Mouse (Mus musculus): ENCODE measurements around the gene Csrp1. TPM values are rescaled to one million over a fixed set of nuclear protein-coding genes. Genes with fewer than 3 reads are reported as not detected.

The Csrp1 gene
- polyA plus RNA-seq, 1 experiment from 2014 or later: 34.1 TPM

DNA sequence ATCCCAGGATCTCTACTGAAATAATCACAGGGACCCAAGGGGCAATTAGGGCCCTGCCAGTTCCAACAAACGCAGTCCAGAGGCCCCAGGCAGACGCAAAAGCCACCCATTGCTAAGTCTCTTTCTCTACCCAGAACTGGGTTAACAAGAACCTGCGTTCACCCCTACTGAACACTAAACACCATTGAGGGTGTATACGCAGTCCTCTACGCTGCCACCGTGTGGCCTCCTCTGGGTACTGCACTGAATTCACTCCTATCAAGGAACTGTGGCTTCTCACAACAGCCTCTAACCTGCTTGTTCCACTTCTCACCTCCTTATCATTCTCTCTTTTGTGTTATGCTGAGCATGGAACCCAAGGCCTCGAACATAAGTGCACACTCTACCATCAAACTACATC lies 19.3 kb upstream of the Csrp1 start:
- ATAC-seq (ENCODE audit: low FRiP score) (peak; percentile 63), DNase-seq (ENCODE audit: low spot score, missing footprints) (peak; percentile 99)
- H3K4me2 ChIP-seq: no peak overlapping the region
- H3K27ac ChIP-seq (ENCODE audit: low read depth, low read length): no peak overlapping the region
- H3K9me3 ChIP-seq (ENCODE audit: control insufficient read depth, low read length): no peaks in the 10 kb centered on the region
- H3K9ac ChIP-seq (ENCODE audit: low read length): no peak overlapping the region
- peaks cover 5% of the 10 kb centered on the region; the same call in 1 of the 2 replicates for H3K27me3 ChIP-seq (ENCODE audit: control insufficient read depth, insufficient read depth, low read length)
- H3K36me3 ChIP-seq (ENCODE audit: control insufficient read depth, insufficient read depth, low read length): no peaks in the 10 kb centered on the region
- 0% methylated on average over 7 of the region's 7 CpGs for WGBS
- peaks cover 6% of the 10 kb centered on the region for H3K4me1 ChIP-seq (ENCODE audit: control insufficient read depth, insufficient read depth, low read length)
- H3K4me3 ChIP-seq (ENCODE audit: low read depth, low read length): no peak overlapping the region

DNA sequence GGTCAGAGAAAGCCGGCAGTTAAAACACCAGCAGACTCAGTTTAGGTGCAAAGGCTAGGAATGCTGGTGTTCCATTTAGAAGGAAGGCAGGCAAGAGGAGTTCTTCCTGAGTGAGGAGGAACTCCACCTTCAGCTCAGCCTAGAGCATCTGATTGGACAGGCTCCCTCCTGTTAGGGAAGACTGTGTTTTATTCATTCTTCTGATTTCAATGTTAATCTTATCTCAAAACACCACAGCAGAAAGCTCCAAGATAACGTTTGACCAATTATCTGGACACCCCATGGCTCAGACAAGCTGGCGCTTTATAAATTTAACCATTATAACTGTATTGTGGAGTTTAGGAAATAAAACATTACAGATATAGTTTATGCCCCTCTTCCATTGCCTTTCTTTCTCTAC lies 18.5 kb upstream of the Csrp1 start:
- Histone ChIP-seq H3K27me3 (ENCODE audit: control insufficient read depth, insufficient read depth, low read length) (peaks cover 5% of the 10 kb centered on the region; the same call in 1 of the 2 replicates), H3K4me1 (ENCODE audit: control insufficient read depth, insufficient read depth, low read length) (peaks cover 6% of the 10 kb centered on the region), H3K4me3 (ENCODE audit: low read depth, low read length) (no peak overlapping the region), H3K36me3 (ENCODE audit: control insufficient read depth, insufficient read depth, low read length) (no peaks in the 10 kb centered on the region), H3K9me3 (ENCODE audit: control insufficient read depth, low read length) (no peaks in the 10 kb centered on the region), H3K4me2 (no peak overlapping the region), H3K27ac (ENCODE audit: low read depth, low read length) (no peak overlapping the region), H3K9ac (ENCODE audit: low read length) (no peak overlapping the region)
- 52% methylated on average over 3 of the region's 3 CpGs for WGBS
- DNase-seq (ENCODE audit: low spot score, missing footprints): no peak
- no peak for ATAC-seq (ENCODE audit: low FRiP score)

DNA sequence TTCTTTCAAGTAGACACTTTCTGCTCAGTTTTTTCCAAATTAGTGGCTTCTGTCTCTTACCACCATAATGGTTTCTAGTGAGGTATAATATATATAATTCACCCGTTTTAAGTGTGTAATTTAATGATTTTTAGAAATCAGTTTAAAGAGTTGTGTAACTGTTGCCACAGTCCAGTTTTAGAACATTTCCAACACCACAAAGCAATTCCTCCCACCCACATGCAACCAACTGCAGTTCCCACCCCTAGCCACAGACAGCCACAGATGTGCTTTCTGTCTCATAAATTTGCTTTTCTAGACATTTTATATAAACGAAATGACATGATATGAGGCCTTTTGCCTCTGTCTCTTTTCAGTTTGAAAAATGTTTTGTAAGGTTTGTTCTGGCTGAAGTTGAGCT lies 17.1 kb upstream of the Csrp1 start:
- H3K9me3 ChIP-seq (ENCODE audit: control insufficient read depth, low read length): no peaks in the 10 kb centered on the region
- 77% methylated on average over 2 of the region's 2 CpGs for WGBS
- no peak overlapping the region for H3K4me2 ChIP-seq
- H3K27me3 ChIP-seq (ENCODE audit: control insufficient read depth, insufficient read depth, low read length): peaks cover 5% of the 10 kb centered on the region; the same call in 1 of the 2 replicates
- H3K36me3 ChIP-seq (ENCODE audit: control insufficient read depth, insufficient read depth, low read length): no peaks in the 10 kb centered on the region
- no peak overlapping the region for H3K4me3 ChIP-seq (ENCODE audit: low read depth, low read length)
- DNase-seq (ENCODE audit: low spot score, missing footprints): no peak
- no peak overlapping the region for H3K9ac ChIP-seq (ENCODE audit: low read length)
- peaks cover 6% of the 10 kb centered on the region for H3K4me1 ChIP-seq (ENCODE audit: control insufficient read depth, insufficient read depth, low read length)
- no peak for ATAC-seq (ENCODE audit: low FRiP score)
- H3K27ac ChIP-seq (ENCODE audit: low read depth, low read length): no peak overlapping the region

DNA sequence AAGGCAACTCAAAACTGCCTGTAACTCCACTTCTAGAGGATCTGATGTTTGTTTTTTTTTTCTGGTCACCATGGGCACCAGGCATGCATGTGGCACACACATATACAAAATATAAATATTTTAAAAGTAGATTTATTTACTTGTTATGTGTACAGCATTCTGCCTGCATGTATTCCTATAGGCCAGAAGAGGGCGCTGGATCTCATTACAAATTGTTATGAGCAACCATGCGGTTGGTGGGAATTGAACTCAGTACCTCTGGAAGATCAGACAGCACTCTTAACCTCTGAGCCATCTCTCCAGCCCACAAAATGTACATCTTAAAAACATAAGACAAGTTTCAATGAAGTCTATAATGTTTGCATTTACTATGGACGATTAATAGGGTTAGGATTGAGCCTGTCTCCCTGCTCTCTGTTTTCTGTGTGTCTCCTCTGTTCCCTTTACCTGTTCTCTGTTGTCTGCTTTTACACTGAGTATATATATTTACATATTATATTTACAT lies 15.5 kb upstream of the Csrp1 start:
- WGBS: 55% methylated on average over 3 of the region's 3 CpGs
- H3K4me1 ChIP-seq (ENCODE audit: control insufficient read depth, insufficient read depth, low read length): no peaks in the 10 kb centered on the region
- no peak overlapping the region for H3K27ac ChIP-seq (ENCODE audit: low read depth, low read length)
- no peak overlapping the region for H3K9ac ChIP-seq (ENCODE audit: low read length)
- 0 out of 2 replicates have a peak, but pooled peaks cover 2% of the 10 kb centered on the region for H3K27me3 ChIP-seq (ENCODE audit: control insufficient read depth, insufficient read depth, low read length)
- no peak overlapping the region for H3K4me3 ChIP-seq (ENCODE audit: low read depth, low read length)
- ATAC-seq (ENCODE audit: low FRiP score): no peak
- H3K4me2 ChIP-seq: no peak overlapping the region
- DNase-seq (ENCODE audit: low spot score, missing footprints): no peak
- H3K9me3 ChIP-seq (ENCODE audit: control insufficient read depth, low read length): no peaks in the 10 kb centered on the region
- no peaks in the 10 kb centered on the region for H3K36me3 ChIP-seq (ENCODE audit: control insufficient read depth, insufficient read depth, low read length)

DNA sequence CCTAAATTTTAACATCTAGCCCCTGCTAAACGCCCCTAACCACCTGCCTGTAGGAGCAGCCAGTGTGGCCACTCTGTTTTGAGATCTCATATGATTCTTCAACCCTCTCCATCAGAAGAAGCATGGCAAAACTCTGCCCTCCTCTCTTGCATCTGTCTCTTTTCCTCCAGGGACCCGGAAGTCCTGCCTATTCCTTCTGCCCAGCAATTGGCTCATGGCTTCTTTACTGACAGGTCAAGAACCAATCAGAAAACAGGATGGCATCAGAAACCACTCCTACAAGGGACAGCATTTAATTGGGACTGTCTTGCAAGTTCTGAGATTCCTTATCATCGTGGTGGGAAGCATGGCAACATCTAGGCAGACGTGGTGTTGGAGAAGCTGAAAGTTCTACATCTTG lies 11.5 kb upstream of the Csrp1 start:
- no peak for ATAC-seq (ENCODE audit: low FRiP score)
- no peak overlapping the region for H3K4me3 ChIP-seq (ENCODE audit: low read depth, low read length)
- no peak overlapping the region for H3K4me2 ChIP-seq

DNA sequence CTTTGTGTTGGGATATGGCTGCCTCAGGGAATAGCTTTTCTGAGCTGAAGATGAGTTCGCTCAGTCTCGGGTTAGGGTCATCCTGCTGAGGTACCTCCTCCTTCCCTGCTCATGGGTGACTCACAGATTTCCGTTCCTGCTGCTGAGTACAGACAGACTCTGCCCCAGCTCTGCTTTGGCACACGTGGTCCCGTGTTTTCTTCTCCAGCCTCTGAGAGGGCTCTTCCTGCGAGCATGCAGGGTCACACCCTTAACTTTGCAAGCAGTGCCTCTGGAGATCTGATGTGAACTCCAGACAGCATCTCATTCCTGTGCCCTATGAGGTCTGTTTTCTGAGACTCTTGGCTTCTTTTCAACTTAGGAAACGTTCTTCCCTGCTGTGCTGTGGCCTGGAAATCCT lies 8.7 kb upstream of the Csrp1 start:
- no peak overlapping the region for H3K4me3 ChIP-seq (ENCODE audit: low read depth, low read length)
- no peaks in the 10 kb centered on the region for H3K36me3 ChIP-seq (ENCODE audit: control insufficient read depth, insufficient read depth, low read length)
- H3K27me3 ChIP-seq (ENCODE audit: control insufficient read depth, insufficient read depth, low read length): no peaks in the 10 kb centered on the region
- H3K9me3 ChIP-seq (ENCODE audit: control insufficient read depth, low read length): no peaks in the 10 kb centered on the region
- H3K4me1 ChIP-seq (ENCODE audit: control insufficient read depth, insufficient read depth, low read length): no peaks in the 10 kb centered on the region
- H3K27ac ChIP-seq (ENCODE audit: low read depth, low read length): no peak overlapping the region
- DNase-seq (ENCODE audit: low spot score, missing footprints) (no peak), ATAC-seq (ENCODE audit: low FRiP score) (no peak)
- no peak overlapping the region for H3K4me2 ChIP-seq
- H3K9ac ChIP-seq (ENCODE audit: low read length): no peak overlapping the region
- WGBS: 66% methylated on average over 7 of the region's 7 CpGs

More for the DNA sequence above, 11.5 kb upstream of the Csrp1 start:
- no peaks in the 10 kb centered on the region for H3K9me3 ChIP-seq (ENCODE audit: control insufficient read depth, low read length)
- no peaks in the 10 kb centered on the region for H3K36me3 ChIP-seq (ENCODE audit: control insufficient read depth, insufficient read depth, low read length)
- no peaks in the 10 kb centered on the region for H3K4me1 ChIP-seq (ENCODE audit: control insufficient read depth, insufficient read depth, low read length)
- DNase-seq (ENCODE audit: low spot score, missing footprints): no peak
- H3K27me3 ChIP-seq (ENCODE audit: control insufficient read depth, insufficient read depth, low read length): no peaks in the 10 kb centered on the region
- H3K27ac ChIP-seq (ENCODE audit: low read depth, low read length): no peak overlapping the region
- H3K9ac ChIP-seq (ENCODE audit: low read length): no peak overlapping the region
- 52% methylated on average over 4 of the region's 4 CpGs for WGBS

DNA sequence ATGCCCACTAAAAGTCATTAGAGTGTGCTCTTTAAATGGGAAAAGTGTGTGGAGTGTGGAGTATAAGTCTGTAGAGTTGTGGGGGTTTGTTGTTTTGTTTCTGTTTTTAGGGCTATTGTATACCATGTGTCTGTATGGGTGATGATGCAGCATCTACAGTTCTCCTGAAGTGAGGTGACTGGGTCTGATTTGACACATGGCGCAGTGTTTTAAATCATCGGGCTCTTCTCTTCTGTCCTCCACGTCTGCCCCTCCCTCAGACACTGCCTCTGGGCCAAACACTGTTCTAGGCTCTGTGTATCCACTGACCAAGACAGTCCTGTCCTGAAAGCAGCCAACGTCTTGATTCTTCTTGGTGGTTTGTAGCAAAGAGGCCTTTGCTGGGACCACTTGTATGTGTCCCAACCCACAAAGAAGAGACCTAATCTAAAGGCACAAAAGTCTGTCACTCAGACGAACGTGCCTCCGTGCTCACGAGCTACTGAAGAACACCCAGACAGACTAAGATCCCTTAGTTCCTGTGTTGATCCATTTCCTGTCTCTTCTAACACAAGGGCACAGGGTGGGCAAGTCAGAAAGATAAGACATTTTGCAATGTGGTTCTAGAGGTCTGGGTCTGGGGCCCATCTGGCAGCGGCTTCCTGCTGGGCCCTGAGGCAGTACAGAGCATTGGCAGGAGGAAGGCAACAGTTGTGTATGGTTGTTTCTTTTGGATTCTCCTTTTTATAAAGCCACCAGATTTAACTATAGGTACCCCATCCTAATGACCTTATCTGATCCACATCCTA lies 5.6 kb upstream of the Csrp1 start:
- Histone ChIP-seq H3K36me3 (ENCODE audit: control insufficient read depth, insufficient read depth, low read length) (no peaks in the 10 kb centered on the region), H3K27ac (ENCODE audit: low read depth, low read length) (no peak overlapping the region), H3K4me2 (no peak overlapping the region), H3K4me3 (ENCODE audit: low read depth, low read length) (no peak overlapping the region), H3K9me3 (ENCODE audit: control insufficient read depth, low read length) (no peaks in the 10 kb centered on the region), H3K4me1 (ENCODE audit: control insufficient read depth, insufficient read depth, low read length) (no peaks in the 10 kb centered on the region), H3K27me3 (ENCODE audit: control insufficient read depth, insufficient read depth, low read length) (no peaks in the 10 kb centered on the region), H3K9ac (ENCODE audit: low read length) (no peak overlapping the region)
- no peak for DNase-seq (ENCODE audit: low spot score, missing footprints)
- ATAC-seq (ENCODE audit: low FRiP score): no peak
- WGBS: 86% methylated on average over 9 of the region's 9 CpGs

DNA sequence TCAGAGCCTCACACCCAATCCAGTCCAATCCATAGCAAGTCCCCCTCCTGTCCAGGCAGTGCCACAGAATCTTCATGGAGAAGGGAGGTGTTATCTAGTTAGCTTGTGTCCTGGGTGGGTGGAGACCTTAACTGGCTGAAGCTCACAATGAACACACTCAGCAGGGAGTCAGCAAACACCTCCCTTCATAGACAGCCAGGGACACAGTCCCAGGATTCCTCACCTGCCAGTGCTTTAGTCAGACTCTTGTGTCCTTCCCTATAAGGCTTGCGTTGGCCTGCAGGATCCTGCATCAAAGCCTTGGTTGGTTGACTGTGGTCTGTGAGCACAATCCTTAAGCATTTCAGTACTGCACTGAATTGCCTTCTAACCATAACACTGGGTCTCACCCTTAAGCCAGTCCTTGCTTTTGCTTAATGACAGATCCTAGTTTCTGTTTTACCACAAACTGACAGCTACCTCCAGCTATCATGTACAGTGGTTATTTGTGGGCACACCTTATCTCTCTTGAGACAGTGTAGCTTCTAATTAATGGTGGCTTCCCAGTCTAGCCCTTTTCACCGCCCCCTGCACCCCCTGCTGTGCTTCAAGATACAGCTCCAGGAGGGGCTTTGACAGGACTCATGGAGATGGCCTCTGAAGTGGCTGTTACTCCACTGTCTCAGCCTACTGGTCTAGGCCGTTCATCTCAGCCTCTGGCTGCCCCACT lies 4.8 kb upstream of the Csrp1 start:
- no peak overlapping the region for H3K4me2 ChIP-seq
- H3K9me3 ChIP-seq (ENCODE audit: control insufficient read depth, low read length): no peaks in the 10 kb centered on the region
- no peak overlapping the region for H3K9ac ChIP-seq (ENCODE audit: low read length)
- H3K36me3 ChIP-seq (ENCODE audit: control insufficient read depth, insufficient read depth, low read length): no peaks in the 10 kb centered on the region
- 74% methylated on average over 3 of the region's 3 CpGs for WGBS
- H3K27ac ChIP-seq (ENCODE audit: low read depth, low read length): no peak overlapping the region
- H3K4me1 ChIP-seq (ENCODE audit: control insufficient read depth, insufficient read depth, low read length): no peaks in the 10 kb centered on the region
- DNase-seq (ENCODE audit: low spot score, missing footprints) (no peak), ATAC-seq (ENCODE audit: low FRiP score) (no peak)
- H3K4me3 ChIP-seq (ENCODE audit: low read depth, low read length): no peak overlapping the region
- no peaks in the 10 kb centered on the region for H3K27me3 ChIP-seq (ENCODE audit: control insufficient read depth, insufficient read depth, low read length)

DNA sequence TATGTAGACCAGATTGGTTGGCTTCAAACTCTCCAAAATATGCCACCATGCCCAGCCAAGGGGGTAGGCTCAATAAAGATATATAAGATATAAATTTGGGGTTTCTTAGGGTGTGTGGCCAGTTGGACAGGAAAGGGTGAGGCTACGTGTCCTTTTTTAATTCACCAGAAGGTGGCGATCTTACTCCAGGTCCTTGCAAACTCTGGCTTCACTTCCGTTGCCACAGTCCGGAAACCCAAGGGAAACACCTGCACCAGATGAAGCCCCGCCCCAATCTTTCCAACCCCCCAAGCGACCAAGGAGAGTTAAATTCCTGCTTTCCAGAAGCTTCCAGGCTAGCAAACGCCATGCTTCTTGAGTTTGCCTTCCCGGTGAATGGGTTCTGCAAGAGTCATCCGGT lies 375 bp upstream of the Csrp1 start:
- Histone ChIP-seq H3K4me1 (ENCODE audit: control insufficient read depth, insufficient read depth, low read length) (no peaks in the 10 kb centered on the region), H3K36me3 (ENCODE audit: control insufficient read depth, insufficient read depth, low read length) (no peaks in the 10 kb centered on the region), H3K4me3 (ENCODE audit: low read depth, low read length) (no peak overlapping the region), H3K9me3 (ENCODE audit: control insufficient read depth, low read length) (no peaks in the 10 kb centered on the region), H3K27me3 (ENCODE audit: control insufficient read depth, insufficient read depth, low read length) (no peaks in the 10 kb centered on the region), H3K9ac (ENCODE audit: low read length) (no peak overlapping the region), H3K4me2 (no peak overlapping the region), H3K27ac (ENCODE audit: low read depth, low read length) (no peak overlapping the region)
- ATAC-seq (ENCODE audit: low FRiP score) (peak; percentile 30; the same call in 1 of the 2 replicates), DNase-seq (ENCODE audit: low spot score, missing footprints) (peak; percentile 98)
- 22% methylated on average over 9 of the region's 9 CpGs for WGBS

Measured in midbrain, embryonic 11.5 days (tissue).